Mouse (Mus musculus) left cerebral cortex, adult 6 months (tissue): Measurements from ENCODE around the gene Tecta. TPM values are rescaled to one million over a fixed set of nuclear protein-coding genes. Genes with fewer than 3 reads are reported as not detected.

Source experiments
- long read RNA-seq, 2 experiments: library from polyadenylated mRNA; unstranded; transcript quantifications; one replicate each; pipeline ENCODE4 v2.0.0; 2019 to 2020
- polyA plus RNA-seq: library from polyadenylated mRNA; unstranded; fragments of <200 nt; fragmentation: Nextera tagmentation; gene quantifications from 2 replicates; pipeline ENCODE4 v1.2.3, GENCODE M21; 2021

The Tecta gene
- 0.06 TPM in 1 of 2 replicates, not detected in the other for polyA plus RNA-seq
- long read RNA-seq, experiment 1, result 0 reads
- long read RNA-seq, experiment 2, result 0 reads

DNA sequence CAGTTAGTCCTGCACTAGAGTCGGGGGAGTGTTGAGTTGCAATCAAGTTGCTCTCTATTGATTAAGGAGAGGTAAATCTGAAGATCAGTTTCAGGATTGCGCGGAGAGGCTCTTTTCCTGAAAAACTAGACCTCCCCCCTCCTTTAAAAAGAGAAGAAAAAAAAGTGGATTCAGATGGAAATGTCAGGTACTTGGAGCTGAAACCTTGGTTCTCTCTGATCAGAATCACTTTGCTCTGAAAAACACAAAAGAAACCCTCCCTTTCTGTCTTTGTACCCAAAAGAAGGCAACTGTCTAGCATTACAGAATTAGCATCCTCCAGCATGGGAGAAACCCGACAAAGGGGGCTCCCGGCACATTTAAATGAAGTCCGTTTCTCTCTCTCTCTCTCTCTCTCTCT, at the start of gene Tecta:
Gene Tecta, minus strand, starts transcription at position 101 of the 400 bp plus-strand sequence.

Other genes starting within 250 kb of the Tecta start
- 53.3 and 66.0 TPM in 2 replicates for gene Sc5d, start 135.7 kb downstream of the Tecta start, polyA plus RNA-seq
- 2.8 and 3.7 TPM in 2 replicates for gene Tbcel, start 107.9 kb upstream of the Tecta start, polyA plus RNA-seq